Mouse (Mus musculus) MEL (cell line): ENCODE results near the gene Itga2b. TPM values are rescaled to one million over a fixed set of nuclear protein-coding genes. Genes with fewer than 3 reads are reported as not detected.
A peak's percentile ranks its signal among the peaks of the same experiment; 100 is the strongest.

Source experiments
- DNase-seq: peaks from one replicate; pipeline ENCODE4 v3.0.0; 2011; ENCODE audit warnings: low read depth, low spot score
- H3K27ac ChIP-seq: 2 replicates; pipeline ENCODE4 v1.5.1; 2012; ENCODE audit warnings: low read depth, mild to moderate bottlenecking, control low read depth, low read length, moderate library complexity; ENCODE audit not compliant: control insufficient read depth
- H3K27me3 ChIP-seq, 2 experiments: fragments of 150-350 bp in 1 of 2; sonication (generic) in 1 of 2; 2 replicates each; pipeline ENCODE4 v1.6.1; 2012; ENCODE audit warnings: low read length in 2 of 2, mild to moderate bottlenecking in 2 of 2, improper control_type of control experiment in 1 of 2, moderate library complexity in 1 of 2; ENCODE audit not compliant: insufficient read depth in 2 of 2, control insufficient read depth in 1 of 2
- H3K36me3 ChIP-seq, 2 experiments: 2 replicates each; pipeline ENCODE4 v1.6.1; 2012 to 2014; ENCODE audit warnings: low read length in 2 of 2, improper control_type of control experiment in 1 of 2, inconsistent platforms in 1 of 2, mild to moderate bottlenecking in 1 of 2; ENCODE audit not compliant: insufficient read depth in 2 of 2, control insufficient read depth in 1 of 2
- H3K4me1 ChIP-seq, 2 experiments: fragments of 150-350 bp in 1 of 2; sonication (generic) in 1 of 2; 2 replicates each; pipeline ENCODE4 v1.6.1; 2012; ENCODE audit warnings: low read length in 2 of 2, improper control_type of control experiment in 1 of 2, mild to moderate bottlenecking in 1 of 2; ENCODE audit not compliant: insufficient read depth in 2 of 2, control insufficient read depth in 1 of 2
- H3K4me3 ChIP-seq, 2 experiments: fragments of 150-350 bp in 1 of 2; sonication (generic) in 1 of 2; 2 replicates each; pipeline ENCODE4 v1.5.1; 2012; ENCODE audit warnings: low read depth in 2 of 2, low read length in 2 of 2, mild to moderate bottlenecking in 2 of 2, moderate library complexity in 2 of 2, control low read depth in 1 of 2, improper control_type of control experiment in 1 of 2; ENCODE audit not compliant: control insufficient read depth in 1 of 2, insufficient read depth in 1 of 2
- H3K79me2 ChIP-seq: 2 replicates; pipeline ENCODE4 v1.6.1; 2012; ENCODE audit warnings: mild to moderate bottlenecking, low read length, moderate library complexity; ENCODE audit not compliant: control insufficient read depth, poor library complexity, insufficient read depth
- H3K9ac ChIP-seq: 2 replicates; pipeline ENCODE4 v1.6.1; 2012; ENCODE audit warnings: low read depth, mild to moderate bottlenecking, control low read depth, low read length, moderate library complexity; ENCODE audit not compliant: control insufficient read depth, poor library complexity, severe bottlenecking
- H3K9me3 ChIP-seq: fragments of 150-350 bp; sonication (generic); replicated peaks from 2 replicates; pipeline ENCODE4 v1.6.1; 2012; ENCODE audit warnings: mild to moderate bottlenecking, low read length, improper control_type of control experiment, moderate library complexity; ENCODE audit not compliant: insufficient read depth
- BHLHE40 ChIP-seq: IDR thresholded peaks from 2 replicates; pipeline ENCODE4 v1.6.1; 2012; ENCODE audit warnings: low read depth, mild to moderate bottlenecking, inconsistent platforms, low read length, improper control_type of control experiment, borderline replicate concordance
- CHD1 ChIP-seq: IDR thresholded peaks from 2 replicates; pipeline ENCODE4 v1.6.1; 2012; ENCODE audit warnings: low read depth, mild to moderate bottlenecking, inconsistent platforms, low read length, improper control_type of control experiment
- CHD2 ChIP-seq: IDR thresholded peaks from 2 replicates; pipeline ENCODE4 v1.6.1; 2011; ENCODE audit warnings: low read length, improper control_type of control experiment
- CTCF ChIP-seq, 3 experiments: IDR thresholded peaks in 2 of 3; conservative IDR thresholded peaks in 1 of 3; 2 replicates each; pipeline ENCODE4 v1.5.1; 2011 to 2012; ENCODE audit warnings: low read length in 3 of 3, low read depth in 2 of 3, mild to moderate bottlenecking in 2 of 3, improper control_type of control experiment in 1 of 3, inconsistent platforms in 1 of 3, mixed read lengths in 1 of 3, moderate library complexity in 1 of 3; ENCODE audit not compliant: control insufficient read depth in 1 of 3, insufficient read depth in 1 of 3, poor library complexity in 1 of 3, severe bottlenecking in 1 of 3
- ELF1 ChIP-seq: IDR thresholded peaks from 2 replicates; pipeline ENCODE4 v1.6.1; 2014; ENCODE audit warnings: low read depth, mild to moderate bottlenecking, inconsistent platforms, low read length, improper control_type of control experiment, moderate library complexity
- ETS1 ChIP-seq: IDR thresholded peaks from 2 replicates; pipeline ENCODE4 v1.6.1; 2012; ENCODE audit warnings: low read depth, mild to moderate bottlenecking, inconsistent platforms, low read length, improper control_type of control experiment, moderate library complexity
- GABPA ChIP-seq: IDR thresholded peaks from 2 replicates; pipeline ENCODE4 v1.6.1; 2012; ENCODE audit warnings: low read depth, mild to moderate bottlenecking, inconsistent platforms, low read length, improper control_type of control experiment, moderate library complexity
- HCFC1 ChIP-seq: IDR thresholded peaks from 2 replicates; pipeline ENCODE4 v1.6.1; 2012; ENCODE audit warnings: low read depth, mild to moderate bottlenecking, inconsistent platforms, low read length, improper control_type of control experiment, moderate library complexity
- JUND ChIP-seq: IDR thresholded peaks from 2 replicates; pipeline ENCODE4 v1.6.1; 2011; ENCODE audit warnings: low read depth, mild to moderate bottlenecking, improper control_type of control experiment, low read length
- KAT2A ChIP-seq: conservative IDR thresholded peaks from 2 replicates; pipeline ENCODE4 v1.6.1; 2012; ENCODE audit warnings: low read depth, low read length, improper control_type of control experiment, inconsistent platforms
- MAFK ChIP-seq: IDR thresholded peaks from 2 replicates; pipeline ENCODE4 v1.6.1; 2011; ENCODE audit warnings: low read depth, mild to moderate bottlenecking, low read length, improper control_type of control experiment, borderline replicate concordance
- MAZ ChIP-seq: IDR thresholded peaks from 2 replicates; pipeline ENCODE4 v1.6.1; 2012; ENCODE audit warnings: low read depth, mild to moderate bottlenecking, inconsistent platforms, low read length, improper control_type of control experiment
- MXI1 ChIP-seq: IDR thresholded peaks from 2 replicates; pipeline ENCODE4 v1.6.1; 2011; ENCODE audit warnings: mild to moderate bottlenecking, low read depth, low read length, improper control_type of control experiment
- MYB ChIP-seq: IDR thresholded peaks from 2 replicates; pipeline ENCODE4 v1.6.1; 2011; ENCODE audit warnings: mild to moderate bottlenecking, low read depth, low read length, improper control_type of control experiment
- MYC ChIP-seq: IDR thresholded peaks from 2 replicates; pipeline ENCODE4 v1.6.1; 2011; ENCODE audit warnings: low read depth, mild to moderate bottlenecking, low read length, improper control_type of control experiment, moderate library complexity
- NRF1 ChIP-seq: IDR thresholded peaks from 2 replicates; pipeline ENCODE4 v1.6.1; 2014; ENCODE audit warnings: low read depth, mild to moderate bottlenecking, inconsistent platforms, low read length, improper control_type of control experiment, moderate library complexity; ENCODE audit not compliant: poor library complexity, insufficient read depth, severe bottlenecking
- POLR2A ChIP-seq, 2 experiments: IDR thresholded peaks; 2 replicates each; pipeline ENCODE4 v1.6.1; 2011 to 2012; ENCODE audit warnings: low read length in 2 of 2, mild to moderate bottlenecking in 2 of 2, control low read depth in 1 of 2, improper control_type of control experiment in 1 of 2, low read depth in 1 of 2, moderate library complexity in 1 of 2; ENCODE audit not compliant: control insufficient read depth in 1 of 2, insufficient read depth in 1 of 2, poor library complexity in 1 of 2
- RAD21 ChIP-seq: IDR thresholded peaks from 2 replicates; pipeline ENCODE4 v1.6.1; 2011; ENCODE audit warnings: mild to moderate bottlenecking, low read depth, low read length, improper control_type of control experiment
- RCOR1 ChIP-seq: IDR thresholded peaks from 2 replicates; pipeline ENCODE4 v1.6.1; 2012; ENCODE audit warnings: low read depth, mild to moderate bottlenecking, inconsistent platforms, low read length, improper control_type of control experiment
- SIN3A ChIP-seq: IDR thresholded peaks from 2 replicates; pipeline ENCODE4 v1.6.1; 2012; ENCODE audit warnings: low read length, improper control_type of control experiment, inconsistent platforms
- SMC3 ChIP-seq: IDR thresholded peaks from 2 replicates; pipeline ENCODE4 v1.6.1; 2011; ENCODE audit warnings: low read depth, low read length, improper control_type of control experiment
- TBP ChIP-seq: IDR thresholded peaks from 2 replicates; pipeline ENCODE4 v1.8.0; 2011; ENCODE audit warnings: low read depth, low read length, improper control_type of control experiment
- UBTF ChIP-seq: IDR thresholded peaks from 2 replicates; pipeline ENCODE4 v1.6.1; 2012; ENCODE audit warnings: low read depth, mild to moderate bottlenecking, inconsistent platforms, low read length, improper control_type of control experiment, moderate library complexity, borderline replicate concordance; ENCODE audit not compliant: insufficient read depth
- USF1 ChIP-seq: IDR thresholded peaks from 2 replicates; pipeline ENCODE4 v1.6.1; 2014; ENCODE audit warnings: low read depth, mild to moderate bottlenecking, inconsistent platforms, low read length, improper control_type of control experiment, moderate library complexity
- ZC3H11A ChIP-seq: IDR thresholded peaks from 2 replicates; pipeline ENCODE4 v1.6.1; 2012; ENCODE audit warnings: low read depth, mild to moderate bottlenecking, inconsistent platforms, low read length, improper control_type of control experiment
- ZKSCAN1 ChIP-seq: IDR thresholded peaks from 2 replicates; pipeline ENCODE4 v1.6.1; 2012; ENCODE audit warnings: low read depth, mild to moderate bottlenecking, inconsistent platforms, low read length, improper control_type of control experiment, moderate library complexity
- ZNF384 ChIP-seq: IDR thresholded peaks from 2 replicates; pipeline ENCODE4 v1.6.1; 2012; ENCODE audit warnings: low read depth, mild to moderate bottlenecking, inconsistent platforms, low read length, improper control_type of control experiment
- polyA plus RNA-seq, 2 experiments: library from polyadenylated mRNA; stranded (reverse) in 1 of 2; unstranded in 1 of 2; fragments of >175 nt in 1 of 2; fragments of >200 nt in 1 of 2; gene quantifications; 2 replicates each; pipeline versions ENCODE4 v1.2.1 to v1.2.4; 2012; ENCODE audit warnings: low replicate concordance in 2 of 2, low read depth in 1 of 2; ENCODE audit not compliant: insufficient read length in 2 of 2, insufficient read depth in 1 of 2, missing spikeins in 1 of 2
- total RNA-seq: library from RNA; depleted of rRNA; stranded (reverse); fragments of 300-350 nt; gene quantifications from 2 replicates; pipeline ENCODE4 v1.2.3, GENCODE M21; 2012

Gene Itga2b
- total and polyA plus RNA-seq, 3 experiments: 10.7 to 55.7 TPM; not detected in 1

GRCm38 (mm10) chr11:102431018-102431645 lies 38.8 kb downstream of the Itga2b start:
- Histone ChIP-seq H3K9ac (peak overlapping the region; percentile 68), H3K9me3 (no peaks in the 10 kb centered on the region), H3K36me3 (peaks cover 0 to 11% of the 10 kb centered on the region in 2 experiments; a peak in 3 of 4 replicates), H3K4me1 (peaks cover 5 to 22% of the 10 kb centered on the region in 2 experiments), H3K27me3 (no peaks in the 10 kb centered on the region), H3K79me2 (peaks cover 2% of the 10 kb centered on the region; the same call in 1 of the 2 replicates), H3K4me3 (peak overlapping the region; percentile 66 to 91), H3K27ac (peak overlapping the region; percentile 23)
- TF ChIP-seq MAZ (0 out of 2 replicates have a peak, but pooled peaks have one; percentile 73), ETS1 (peak; percentile 10; the same call in 1 of the 2 replicates), TBP (0 out of 2 replicates have a peak, but pooled peaks have one; percentile 38), SMC3 (peak; percentile 86), RCOR1 (0 out of 2 replicates have a peak, but pooled peaks have one; percentile 44), MYC (no peak), CTCF (IDR thresholded peaks at IDR 0.05 in 2 of 3, conservative IDR thresholded peaks at IDR 0.05 in 1 of 3; ENCODE audit: control insufficient read depth in 1 of 3, insufficient read depth in 1 of 3, low read depth in 2 of 3, low read length in 3 of 3, poor library complexity in 1 of 3, severe bottlenecking in 1 of 3) (peak; percentile 82 to 94 (median 90)), MAFK (no peak), BHLHE40 (no peak), RAD21 (peak; percentile 76), ZC3H11A (peak; percentile 23; the same call in 1 of the 2 replicates), ZNF384 (no peak), SIN3A (peak; percentile 75), POLR2A (IDR thresholded peaks at IDR 0.05; ENCODE audit: control insufficient read depth in 1 of 2, insufficient read depth in 1 of 2, low read depth in 1 of 2, low read length in 2 of 2, poor library complexity in 1 of 2) (no peak), HCFC1 (peak; percentile 24; the same call in 1 of the 2 replicates)
- DNase-seq: peak; percentile 91

- Histone ChIP-seq H3K4me1 (peaks cover 5 to 28% of the 10 kb centered on the region in 2 experiments), H3K9ac (peak within 1 kb of the TSS; percentile 68), H3K36me3 (peaks cover 0 to 18% of the 10 kb centered on the region in 2 experiments; a peak in 2 of 4 replicates), H3K79me2 (peaks cover 2% of the 10 kb centered on the region; the same call in 1 of the 2 replicates), H3K27me3 (no peaks in the 10 kb centered on the region), H3K9me3 (no peaks in the 10 kb centered on the region), H3K27ac (peak within 1 kb of the TSS; percentile 65), H3K4me3 (peak within 1 kb of the TSS; percentile 66 to 91)
- peak; percentile 97 for DNase-seq
- TF ChIP-seq MYC: 0 out of 2 replicates have a peak, but pooled peaks have one; percentile 18
- TF ChIP-seq GABPA: no peak
- peak; percentile 61 for TF ChIP-seq CHD2
- peak; percentile 99 for TF ChIP-seq USF1
- TF ChIP-seq CHD1: no peak
- no peak for TF ChIP-seq RCOR1
- peak; percentile 9; the same call in 1 of the 2 replicates for TF ChIP-seq KAT2A
- no peak for TF ChIP-seq UBTF
- TF ChIP-seq ELF1: peak; percentile 52
- TF ChIP-seq JUND: no peak
- 0 out of 2 replicates have a peak, but pooled peaks have one; percentile 24 for TF ChIP-seq SMC3
- peak; percentile 65 to 70; a peak in 3 of 4 replicates for TF ChIP-seq POLR2A (IDR thresholded peaks at IDR 0.05; ENCODE audit: control insufficient read depth in 1 of 2, insufficient read depth in 1 of 2, low read depth in 1 of 2, low read length in 2 of 2, poor library complexity in 1 of 2)
- TF ChIP-seq MYB: no peak
- TF ChIP-seq MXI1: peak; percentile 94
- no peak for TF ChIP-seq ZC3H11A
- 0 out of 2 replicates have a peak, but pooled peaks have one; percentile 57 for TF ChIP-seq TBP
- no peak for TF ChIP-seq NRF1
- no peak for TF ChIP-seq RAD21
- TF ChIP-seq ZKSCAN1: no peak
Measured at GRCm38 (mm10) chr11:102430121-102431017, 39.6 kb downstream of the Itga2b start, which contains the start of gene Grn. Gene Grn, plus strand, starts transcription at chr11:102430315.
